Mouse (Mus musculus) layer of hippocampus, postnatal 14 days (tissue): ENCODE measurements around the gene Nectin2. TPM values are rescaled to one million over a fixed set of nuclear protein-coding genes. Genes with fewer than 3 reads are reported as not detected.

Source experiments
- DNase-seq, 2 experiments: peaks; one replicate each; pipeline ENCODE4 v3.0.0; 2021 to 2022; ENCODE audit warnings: low spot score in 2 of 2, mixed read lengths in 1 of 2
- total RNA-seq, 2 experiments: library from RNA; stranded (reverse); gene quantifications; 2 replicates each; pipeline ENCODE4 v1.2.3; 2021

Gene Nectin2
- total RNA-seq, 2 experiments from 2014 or later = 11.6 to 12.7 TPM

DNA sequence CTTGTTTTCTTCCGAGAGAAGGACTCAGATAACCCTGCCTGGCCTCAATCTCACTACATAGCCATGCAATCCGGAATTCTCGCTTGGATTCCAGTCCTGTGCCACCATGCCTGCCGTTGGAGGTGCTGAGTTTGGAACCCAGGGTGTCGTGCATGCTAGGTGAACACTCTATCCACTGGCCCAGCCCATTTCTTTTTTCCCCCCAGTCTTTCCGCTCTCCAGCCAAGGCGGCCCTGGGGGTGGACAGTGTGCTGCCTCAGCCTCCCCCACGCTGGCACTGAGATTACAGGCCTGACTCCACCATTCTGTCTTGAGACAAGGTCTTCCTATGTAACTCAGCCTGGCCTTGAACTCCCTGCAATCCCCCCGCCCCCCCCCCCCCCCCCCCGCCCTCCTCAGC lies 4.3 kb downstream of the Nectin2 start:
- DNase-seq = no peak

- no peak for DNase-seq
Observed at GRCm38 (mm10) chr7:19744590-19745385, 5.5 kb downstream of the Nectin2 start.

DNA sequence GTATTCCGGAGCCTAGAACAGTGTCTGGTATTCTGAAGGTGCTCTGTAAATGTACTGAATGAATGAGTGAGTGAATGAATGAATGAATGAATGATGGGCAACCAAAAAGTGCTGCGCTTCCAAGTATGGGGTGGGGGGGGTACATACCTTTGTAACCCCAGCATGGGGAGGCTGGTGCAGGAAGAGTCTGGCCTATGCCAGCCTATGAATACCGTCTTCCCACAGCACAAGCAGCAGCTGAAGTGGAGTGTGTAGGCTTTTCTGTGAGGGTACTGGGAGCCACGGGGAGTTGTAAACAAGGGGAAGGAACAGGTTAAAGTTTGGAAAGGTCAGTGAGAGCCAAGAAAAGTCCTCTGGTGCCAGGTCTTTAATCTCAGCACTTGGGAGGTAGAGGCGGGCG lies 6.5 kb downstream of the Nectin2 start:
- no peak for DNase-seq

DNA sequence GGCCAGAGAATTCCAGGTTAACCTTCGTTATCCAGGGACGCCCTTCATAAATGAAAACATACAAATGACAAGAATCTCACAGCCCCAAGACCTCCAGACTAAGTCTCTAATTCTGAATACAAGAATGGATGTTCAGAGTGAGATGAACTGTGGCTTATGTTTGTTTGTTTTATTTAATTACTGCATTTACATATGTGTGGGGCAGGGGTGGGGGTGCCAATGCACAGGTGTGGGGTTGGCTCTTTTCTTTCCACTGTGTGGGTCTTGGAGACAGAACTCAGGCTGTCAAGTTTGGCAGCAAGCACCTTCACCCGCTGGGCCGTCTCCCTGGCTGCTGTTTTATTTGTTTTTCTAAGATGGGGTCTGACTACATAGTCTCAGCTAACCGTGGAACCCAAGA lies 7.8 kb downstream of the Nectin2 start:
- no peak for DNase-seq

DNA sequence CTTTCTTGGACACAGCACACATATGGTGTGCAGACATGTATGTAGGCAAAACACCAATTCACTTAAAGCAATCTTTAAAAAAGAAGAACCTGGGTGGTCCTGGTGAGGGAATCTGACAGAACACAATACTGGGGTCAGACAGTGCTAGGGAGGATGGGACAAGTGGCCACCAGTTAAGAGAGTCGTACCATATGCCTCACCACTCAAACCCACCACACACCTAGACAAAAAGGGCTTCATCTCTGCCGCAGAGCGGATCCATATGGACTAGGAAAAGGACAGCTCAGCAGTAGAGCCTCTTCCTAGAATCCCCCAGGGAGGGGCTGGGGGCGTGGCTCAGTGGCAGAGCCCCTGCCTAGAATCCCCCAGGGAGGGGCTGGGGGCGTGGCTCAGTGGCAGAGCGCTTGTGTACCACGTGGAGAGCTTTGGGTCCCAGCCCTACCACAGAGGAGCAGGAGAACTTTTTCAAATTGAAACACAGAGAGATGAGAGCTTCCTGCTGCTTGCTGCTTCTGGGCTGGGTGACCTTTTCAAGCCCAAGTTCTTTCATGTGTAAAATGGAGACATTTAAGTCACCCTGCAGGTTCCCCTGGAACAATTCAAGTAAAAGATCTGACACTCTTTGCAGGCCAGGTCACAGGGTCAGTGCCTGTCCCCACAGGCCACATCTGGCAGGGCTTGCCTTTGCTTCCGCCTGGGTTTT lies 8.8 kb downstream of the Nectin2 start:
- DNase-seq = no peak

DNA sequence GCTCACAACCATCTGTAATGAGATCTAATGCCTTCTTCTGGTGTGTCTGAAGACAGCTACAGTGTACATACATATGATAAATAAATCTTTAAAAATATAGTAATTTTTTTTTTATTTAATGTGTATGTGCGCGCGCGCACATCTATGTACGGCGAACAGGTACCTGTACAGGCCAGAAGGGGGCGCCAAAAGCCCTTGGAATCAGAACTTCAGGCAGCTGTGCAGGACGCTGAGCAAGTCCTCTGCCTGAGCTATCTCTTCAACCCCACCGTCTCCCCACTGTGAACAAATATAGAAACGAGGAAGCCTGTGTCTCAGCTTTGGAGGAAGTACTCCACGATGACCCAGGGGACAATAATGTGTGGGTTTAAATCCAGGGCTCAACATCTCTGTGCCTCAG lies 10.0 kb downstream of the Nectin2 start:
- DNase-seq = no peak

GRCm38 (mm10) chr7:19738771-19739170 lies 11.5 kb downstream of the Nectin2 start:
- DNase-seq = no peak

- no peak for DNase-seq
Observed at GRCm38 (mm10) chr7:19736389-19737057, 13.8 kb downstream of the Nectin2 start.

DNA sequence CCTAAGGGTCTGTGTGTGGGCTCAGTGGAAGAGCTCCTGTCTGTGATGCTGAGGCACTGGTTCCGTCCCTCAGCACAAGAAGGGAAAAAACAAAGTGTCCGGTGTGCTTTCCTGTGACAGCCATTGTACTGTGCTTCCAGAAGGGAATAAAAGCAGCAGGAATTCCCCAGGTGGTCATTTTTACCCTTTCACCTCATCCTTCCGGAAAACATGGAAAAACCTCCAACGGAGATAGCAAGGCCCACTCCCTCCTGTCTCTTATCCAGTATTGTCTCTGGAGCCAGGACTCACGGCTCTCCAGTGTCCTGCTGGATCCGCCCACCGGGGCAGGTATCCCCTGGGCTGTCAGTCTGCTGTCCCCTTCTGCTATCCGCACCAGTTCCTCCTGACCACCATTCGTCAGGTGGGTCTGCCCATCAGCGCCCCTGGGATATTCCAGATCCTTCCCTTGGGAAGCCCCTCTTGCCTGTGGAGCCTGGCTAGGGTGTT lies 16.1 kb downstream of the Nectin2 start:
- no peak for DNase-seq

DNA sequence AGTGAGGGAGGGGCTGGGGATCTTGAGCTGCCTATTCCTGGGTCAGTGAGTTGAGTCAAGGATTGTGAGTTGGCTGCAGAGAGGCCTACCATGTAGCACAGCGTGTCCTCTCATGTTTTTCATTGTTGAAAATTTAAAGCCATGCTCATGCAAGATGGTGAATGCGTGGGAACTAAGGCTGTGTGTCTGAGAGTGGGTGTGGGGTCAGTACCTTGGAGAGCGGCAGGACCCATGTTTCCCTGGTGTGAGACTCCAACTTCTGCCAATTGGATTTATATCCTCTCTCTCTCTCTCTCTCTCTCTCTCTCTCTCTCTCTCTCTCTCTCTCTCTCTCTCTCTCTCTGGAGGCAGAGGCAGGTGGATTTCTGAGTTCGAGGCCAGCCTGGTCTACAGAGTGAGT lies 23.7 kb downstream of the Nectin2 start:
- DNase-seq = no peak

DNA sequence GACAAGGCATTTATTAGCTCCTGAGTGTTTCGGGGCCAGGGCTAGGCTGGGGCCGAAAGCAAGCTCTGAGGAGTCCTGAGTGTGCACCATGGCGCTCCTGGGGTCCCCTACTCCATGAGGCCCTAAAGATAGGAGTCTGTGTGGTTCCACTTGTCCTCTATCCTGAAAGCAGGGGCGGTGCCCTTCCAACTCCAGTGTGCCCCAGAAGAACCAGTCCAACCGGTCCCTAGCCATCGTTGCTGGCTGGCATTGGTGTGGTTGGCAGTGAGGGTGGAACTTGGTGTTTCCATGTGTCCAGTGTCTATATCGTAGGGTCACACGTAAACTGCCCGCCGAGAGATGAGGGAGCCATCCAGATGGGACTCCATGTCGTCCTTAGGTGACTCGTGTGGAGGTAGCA lies 26.1 kb downstream of the Nectin2 start:
- DNase-seq = no peak

GRCm38 (mm10) chr7:19722754-19723195 lies 27.5 kb downstream of the Nectin2 start:
- DNase-seq = no peak

GRCm38 (mm10) chr7:19719200-19719599 lies 31.1 kb downstream of the Nectin2 start:
- DNase-seq = no peak

- DNase-seq = no peak
Observed at GRCm38 (mm10) chr7:19718297-19718952, 31.9 kb downstream of the Nectin2 start.

DNA sequence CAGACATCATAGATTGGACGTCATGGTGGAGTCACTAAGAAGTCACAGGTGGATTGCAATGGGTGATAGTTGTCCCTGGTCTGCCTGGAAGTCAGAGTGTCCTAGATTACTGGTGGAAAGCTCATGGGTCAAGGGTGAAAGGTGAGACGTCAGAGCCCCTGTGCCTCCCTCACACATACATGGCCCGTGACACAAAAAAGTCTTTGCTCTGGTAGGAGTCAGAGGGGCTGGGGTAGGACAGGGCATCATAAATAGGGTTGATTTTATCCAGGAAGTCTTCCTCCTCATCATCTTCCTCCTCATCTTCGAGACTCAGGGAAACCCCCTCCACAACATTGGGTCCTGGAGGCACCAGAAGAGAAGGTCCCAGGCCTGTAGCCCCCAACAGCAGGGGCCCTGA lies 32.9 kb downstream of the Nectin2 start:
- no peak for DNase-seq

- no peak for DNase-seq
Observed at GRCm38 (mm10) chr7:19716822-19717221, 33.5 kb downstream of the Nectin2 start.

DNA sequence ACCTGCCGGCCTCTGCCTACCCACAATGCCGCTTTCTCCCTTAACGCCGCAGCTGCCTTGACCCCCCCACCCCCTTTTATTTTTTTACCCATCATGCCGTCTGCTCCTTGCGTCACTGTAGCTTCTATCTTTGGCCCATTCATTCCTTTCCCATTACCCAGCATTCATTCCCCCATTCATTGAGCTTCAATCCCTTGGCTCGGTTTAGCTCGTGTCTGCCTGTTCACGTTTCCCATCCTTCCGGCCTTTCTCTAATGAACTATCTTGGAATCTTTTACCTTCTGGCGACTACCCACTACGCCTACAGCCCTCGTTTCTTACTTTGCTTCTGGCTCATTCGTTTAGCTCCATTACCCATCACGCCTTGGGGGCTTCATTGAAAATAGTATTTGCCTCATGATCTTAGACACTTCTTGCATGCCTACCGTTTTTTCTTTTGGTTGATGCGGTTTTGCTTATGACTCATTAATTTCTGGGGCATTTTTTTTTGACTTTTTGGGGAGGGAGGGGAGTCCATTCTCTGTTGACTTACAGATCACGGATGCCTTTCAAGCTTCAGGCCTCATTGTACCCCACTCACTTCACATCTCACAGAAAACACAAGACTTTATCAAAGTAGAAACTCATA lies 34.1 kb downstream of the Nectin2 start:
- no peak for DNase-seq

GRCm38 (mm10) chr7:19715239-19716054 lies 34.8 kb downstream of the Nectin2 start, which contains the start of gene Tomm40:
Gene Tomm40 (minus strand): TSS chr7:19715438.
- peak; percentile 98 to 100 for DNase-seq

GRCm38 (mm10) chr7:19714836-19715235 lies 35.4 kb downstream of the Nectin2 start:
- DNase-seq = peak in 1 of 2 experiments; percentile 57

DNA sequence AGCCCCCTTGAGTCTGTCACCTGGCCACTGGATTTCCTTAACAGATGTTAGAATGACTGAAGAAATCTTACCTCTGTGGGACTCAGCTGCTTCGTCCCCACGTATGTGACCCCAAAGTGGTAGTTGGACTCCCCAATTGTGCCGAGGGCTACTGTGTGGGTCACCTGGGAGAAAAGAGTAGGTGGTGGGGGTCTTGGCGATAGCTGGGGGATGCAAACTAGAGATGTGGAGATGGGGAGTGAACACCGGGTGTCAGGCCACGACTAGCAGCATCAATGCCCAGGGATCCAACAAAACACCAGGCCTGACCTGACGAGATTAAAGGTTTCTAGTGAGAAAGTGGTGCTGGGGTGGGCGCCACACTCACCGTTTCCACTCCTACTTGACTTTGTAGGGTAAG lies 36.7 kb downstream of the Nectin2 start:
- no peak for DNase-seq
